Mouse (Mus musculus) heart, postnatal 36 days (tissue): ENCODE measurements around the gene C3. TPM values are rescaled to one million over a fixed set of nuclear protein-coding genes. Genes with fewer than 3 reads are reported as not detected.

Experiments
- DNase-seq, 2 experiments: peaks; one replicate each; pipeline ENCODE4 v3.0.0; 2021 to 2022
- intact Hi-C: fragments of 180-260 bp; cut with DNase I; formaldehyde crosslinking; loops from one replicate; pipeline ENCODE4 v1.15.1; 2025
- total RNA-seq, 2 experiments: library from RNA; stranded (reverse); gene quantifications; 2 replicates each; pipeline ENCODE4 v1.2.3; 2021

Gene C3
- total RNA-seq, result 10 to 100 TPM; 96.2 to 97.5 TPM

GRCm38 (mm10) chr17:57228014-57228413 lies at the start of gene C3:
TSS of gene C3 (minus strand) at chr17:57228136.
- peak; percentile 19 to 29 for DNase-seq

GRCm38 (mm10) chr17:57276634-57277121 lies 48.7 kb upstream of the C3 start:
- peak; percentile 82 to 86 for DNase-seq
- intact Hi-C loops, result loop anchor here (1.0 to 10.0 kb wide), 3 partner anchors 57 to 662 kb away; partner anchors contain the start of gene Rpl36

More at GRCm38 (mm10) chr17:57228014-57228413, at the start of gene C3:
- intact Hi-C loops, result no loop called here

GRCm38 (mm10) chr17:57275997-57276351 lies 48.0 kb upstream of the C3 start:
- intact Hi-C loops, result loop anchor here (1.0 to 10.0 kb wide), 2 partner anchors 26 to 661 kb away; partner anchors contain the start of gene Rpl36
- DNase-seq, result peak; percentile 47 to 60

- intact Hi-C loops, result loop anchor here (1.0 to 10.0 kb wide), 2 partner anchors 25 to 661 kb away; partner anchors contain the start of gene Rpl36
- peak; percentile 91 to 92 for DNase-seq
Measured at GRCm38 (mm10) chr17:57275111-57275996, 47.4 kb upstream of the C3 start.

GRCm38 (mm10) chr17:57274686-57275085 lies 46.8 kb upstream of the C3 start:
- intact Hi-C loops, result loop anchor here (1.0 to 10.0 kb wide), 2 partner anchors 24 to 660 kb away; partner anchors contain the start of gene Rpl36
- DNase-seq, result no peak

- no peak for DNase-seq
- intact Hi-C loops, result loop anchor here (10.0 kb wide), 1 partner anchor 659 kb away; the partner anchor contains the start of gene Rpl36
Measured at GRCm38 (mm10) chr17:57273846-57274245, 45.9 kb upstream of the C3 start.

GRCm38 (mm10) chr17:57271301-57271700 lies 43.4 kb upstream of the C3 start:
- intact Hi-C loops, result loop anchor here (10.0 kb wide), 1 partner anchor 656 kb away; the partner anchor contains the start of gene Rpl36
- no peak for DNase-seq

- peak; percentile 50 to 60 for DNase-seq
Measured at GRCm38 (mm10) chr17:57267556-57268126, 39.7 kb upstream of the C3 start.

GRCm38 (mm10) chr17:57264972-57265945 lies 37.3 kb upstream of the C3 start:
- peak; percentile 69 to 73 for DNase-seq
- intact Hi-C loops, result no loop called here

More at GRCm38 (mm10) chr17:57267556-57268126, 39.7 kb upstream of the C3 start:
- intact Hi-C loops, result no loop called here

GRCm38 (mm10) chr17:57264164-57264563 lies 36.2 kb upstream of the C3 start:
- intact Hi-C loops, result no loop called here
- DNase-seq, result no peak

- DNase-seq, result no peak
- intact Hi-C loops, result no loop called here
Measured at GRCm38 (mm10) chr17:57262901-57263550, 35.1 kb upstream of the C3 start.

- intact Hi-C loops, result no loop called here
- no peak for DNase-seq
Measured at GRCm38 (mm10) chr17:57261796-57262195, 33.9 kb upstream of the C3 start.

- no peak for DNase-seq
- intact Hi-C loops, result no loop called here
Measured at GRCm38 (mm10) chr17:57261286-57261685, 33.4 kb upstream of the C3 start.

GRCm38 (mm10) chr17:57260351-57260750 lies 32.4 kb upstream of the C3 start:
- DNase-seq, result no peak
- intact Hi-C loops, result no loop called here

GRCm38 (mm10) chr17:57259742-57260141 lies 31.8 kb upstream of the C3 start:
- intact Hi-C loops, result loop anchor here (10.0 kb wide), 2 partner anchors 265 to 795 kb away; partner anchors contain the start of genes Alkbh7 and Clpp
- peak; percentile 61 to 76 for DNase-seq

- intact Hi-C loops, result loop anchor here (10.0 kb wide), 2 partner anchors 263 to 793 kb away; partner anchors contain the start of genes Alkbh7 and Clpp
Measured at GRCm38 (mm10) chr17:57258191-57258590, 30.3 kb upstream of the C3 start.

GRCm38 (mm10) chr17:57256921-57257485 lies 29.1 kb upstream of the C3 start:
- intact Hi-C loops, result loop anchor here (10.0 kb wide), 2 partner anchors 262 to 792 kb away; partner anchors contain the start of genes Alkbh7 and Clpp
- no peak for DNase-seq

More at GRCm38 (mm10) chr17:57258191-57258590, 30.3 kb upstream of the C3 start:
- no peak for DNase-seq

GRCm38 (mm10) chr17:57255354-57255753 lies 27.4 kb upstream of the C3 start:
- intact Hi-C loops, result loop anchor here (10.0 kb wide), 2 partner anchors 261 to 791 kb away; partner anchors contain the start of genes Alkbh7 and Clpp
- peak; percentile 63 for DNase-seq
